Mouse (Mus musculus) ES-E14 (cell line): Measurements from ENCODE around the gene Samd7. TPM values are rescaled to one million over a fixed set of nuclear protein-coding genes. Genes with fewer than 3 reads are reported as not detected.

Experiments used
- DNase-seq: peaks from one replicate; pipeline ENCODE4 v3.0.0-alpha.2; 2013; ENCODE audit warnings: low read depth, low spot score
- H3K27ac ChIP-seq: 2 replicates; pipeline ENCODE4 v1.5.1; 2012; ENCODE audit warnings: low read depth, mild to moderate bottlenecking, low read length, moderate library complexity, mixed read lengths; ENCODE audit not compliant: poor library complexity, insufficient read depth, severe bottlenecking
- H3K36me3 ChIP-seq: 2 replicates; pipeline ENCODE4 v1.6.1; 2012; ENCODE audit warnings: mild to moderate bottlenecking, low read length, moderate library complexity, mixed read lengths; ENCODE audit not compliant: control insufficient read depth, poor library complexity, insufficient read depth, severe bottlenecking
- H3K4me1 ChIP-seq, 2 experiments: fragments of 150-350 bp in 1 of 2; sonication (generic) in 1 of 2; 2 replicates each; pipeline ENCODE4 v1.6.1; 2012; ENCODE audit warnings: low read length in 2 of 2, mild to moderate bottlenecking in 1 of 2, mixed read lengths in 1 of 2; ENCODE audit not compliant: control insufficient read depth in 2 of 2, insufficient read depth in 2 of 2, poor library complexity in 1 of 2
- H3K4me3 ChIP-seq, 2 experiments: fragments of 150-350 bp in 1 of 2; sonication (generic) in 1 of 2; 2 replicates each; pipeline ENCODE4 v1.5.1; 2012; ENCODE audit warnings: low read length in 2 of 2, low read depth in 1 of 2, mild to moderate bottlenecking in 1 of 2, mixed read lengths in 1 of 2; ENCODE audit not compliant: insufficient read depth in 1 of 2, poor library complexity in 1 of 2, severe bottlenecking in 1 of 2
- H3K9ac ChIP-seq: 2 replicates; pipeline ENCODE4 v1.6.1; 2012; ENCODE audit warnings: low read depth, mild to moderate bottlenecking, low read length, mixed read lengths; ENCODE audit not compliant: poor library complexity, insufficient read depth, severe bottlenecking
- H3K9me3 ChIP-seq: fragments of 150-350 bp; sonication (generic); 2 replicates; pipeline ENCODE4 v1.6.1; 2012; ENCODE audit warnings: low read depth, mild to moderate bottlenecking, low read length; ENCODE audit not compliant: control insufficient read depth, insufficient read depth
- CHD2 ChIP-seq: IDR thresholded peaks from 2 replicates; pipeline ENCODE4 v1.6.1; 2014; ENCODE audit warnings: mild to moderate bottlenecking, low read depth, low read length, inconsistent platforms
- HCFC1 ChIP-seq: IDR thresholded peaks from 2 replicates; pipeline ENCODE4 v1.6.1; 2012; ENCODE audit warnings: low read length, inconsistent platforms, borderline replicate concordance; ENCODE audit not compliant: insufficient read depth
- MAFK ChIP-seq: IDR thresholded peaks from 2 replicates; pipeline ENCODE4 v1.6.1; 2014; ENCODE audit warnings: mild to moderate bottlenecking, low read depth, low read length, inconsistent platforms; ENCODE audit not compliant: insufficient read depth
- ZC3H11A ChIP-seq: IDR thresholded peaks from 2 replicates; pipeline ENCODE4 v1.6.1; 2012; ENCODE audit warnings: low read depth, mild to moderate bottlenecking, inconsistent platforms, low read length, borderline replicate concordance
- ZNF384 ChIP-seq: IDR thresholded peaks from 2 replicates; pipeline ENCODE4 v1.6.1; 2012; ENCODE audit warnings: low read depth, low read length, inconsistent platforms
- in situ Hi-C, 2 experiments: fragments of 600-800 bp; cut with MboI; formaldehyde crosslinking; loops; one replicate each; pipeline ENCODE4 v1.15.1; 2025; ENCODE audit warnings: low sequenced_read_pairs in 2 of 2, inconsistent platforms in 1 of 2; ENCODE audit not compliant: unreplicated experiment in 2 of 2
- total RNA-seq: library from RNA; depleted of rRNA; stranded (reverse); fragments of 300-350 nt; gene quantifications from 2 replicates; pipeline ENCODE4 v1.2.3, GENCODE M21; 2012

Gene Samd7
- total RNA-seq, 1 experiment, result 0.49 TPM

DNA sequence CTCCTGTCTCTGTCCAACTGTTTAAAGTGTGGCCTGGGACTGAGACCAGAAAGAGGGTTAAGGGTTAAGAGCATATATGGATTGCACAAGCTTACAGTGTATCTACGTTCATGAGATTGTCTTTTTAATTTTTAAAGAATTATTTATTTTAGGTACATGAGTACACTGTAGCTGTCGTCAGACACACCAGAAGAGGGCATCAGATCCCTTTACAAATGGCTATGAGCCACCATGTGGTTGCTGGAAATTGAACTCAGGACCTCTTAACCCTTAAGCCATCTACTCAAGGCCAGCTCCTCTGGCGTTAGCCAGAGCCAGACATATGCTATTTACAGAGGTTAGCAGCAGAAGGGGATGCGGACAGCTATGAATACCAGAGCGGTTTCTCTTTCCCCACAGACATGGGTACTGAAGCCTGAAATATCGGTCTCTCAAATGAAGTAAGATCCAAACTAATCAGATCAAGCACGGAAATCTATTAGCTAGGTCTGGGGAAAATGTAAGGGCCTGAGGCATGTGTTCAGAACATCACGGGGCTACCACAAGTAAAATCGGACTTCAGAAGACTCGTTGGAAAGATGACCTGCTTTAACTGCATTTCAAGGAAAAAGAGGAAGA, 21.1 kb upstream of the Samd7 start:
- Histone ChIP-seq H3K36me3 (no peaks in the 10 kb centered on the region), H3K27ac (peak overlapping the region; percentile 57), H3K4me3 (no peak overlapping the region), H3K4me1 (peaks cover 12 to 13% of the 10 kb centered on the region in 2 experiments), H3K9ac (no peak overlapping the region), H3K9me3 (no peaks in the 10 kb centered on the region)
- no peak for TF ChIP-seq ZC3H11A
- TF ChIP-seq MAFK, result no peak
- TF ChIP-seq CHD2, result no peak
- no peak for TF ChIP-seq HCFC1
- no peak for TF ChIP-seq ZNF384
- in situ Hi-C loops, result loop anchor here in 1 of 2 experiments (10.0 kb wide), 1 partner anchor 130 kb away; the partner anchor contains the start of gene Actrt3
- DNase-seq, result no peak

DNA sequence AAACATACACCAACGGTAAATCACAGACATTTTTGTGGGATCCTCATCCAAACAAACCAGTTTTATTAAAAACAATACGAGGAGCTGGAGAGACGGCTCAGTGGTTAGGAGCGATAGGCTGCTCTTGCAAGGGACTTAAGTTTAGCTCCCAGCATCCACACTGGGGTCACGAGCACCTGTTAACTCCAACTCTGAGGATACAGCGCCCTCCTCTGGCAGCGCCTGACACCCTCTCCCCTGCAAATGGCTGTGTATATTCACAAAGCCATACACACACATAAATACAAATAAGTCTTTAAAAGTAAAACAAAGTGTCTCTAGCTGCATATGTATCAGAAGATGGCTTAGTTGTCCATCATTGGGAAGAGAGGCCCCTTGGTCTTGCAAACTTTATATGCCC, 20.6 kb upstream of the Samd7 start:
- H3K4me1 ChIP-seq, result peaks cover 12 to 13% of the 10 kb centered on the region in 2 experiments
- in situ Hi-C loops, result loop anchor here in 1 of 2 experiments (10.0 kb wide), 1 partner anchor 131 kb away; the partner anchor contains the start of gene Actrt3
- H3K4me3 ChIP-seq, result no peak overlapping the region

GRCm38 (mm10) chr3:30727209-30727608, 18.9 kb upstream of the Samd7 start:
- no peaks in the 10 kb centered on the region for H3K9me3 ChIP-seq
- in situ Hi-C loops, result loop anchor here in 1 of 2 experiments (10.0 kb wide), 1 partner anchor 132 kb away; the partner anchor contains the start of gene Actrt3
- DNase-seq, result no peak
- no peak overlapping the region for H3K27ac ChIP-seq
- H3K36me3 ChIP-seq, result no peaks in the 10 kb centered on the region
- H3K4me1 ChIP-seq, result peaks cover 10 to 13% of the 10 kb centered on the region in 2 experiments
- H3K4me3 ChIP-seq, result no peak overlapping the region
- TF ChIP-seq ZC3H11A (no peak), MAFK (no peak), HCFC1 (no peak), CHD2 (no peak), ZNF384 (no peak)
- H3K9ac ChIP-seq, result no peak overlapping the region

More for the DNA sequence above, 20.6 kb upstream of the Samd7 start:
- peak; percentile 89 for DNase-seq
- Histone ChIP-seq H3K9ac (no peak overlapping the region), H3K27ac (no peak overlapping the region), H3K36me3 (no peaks in the 10 kb centered on the region), H3K9me3 (no peaks in the 10 kb centered on the region)
- TF ChIP-seq ZC3H11A (peak; percentile 98), HCFC1 (no peak)

DNA sequence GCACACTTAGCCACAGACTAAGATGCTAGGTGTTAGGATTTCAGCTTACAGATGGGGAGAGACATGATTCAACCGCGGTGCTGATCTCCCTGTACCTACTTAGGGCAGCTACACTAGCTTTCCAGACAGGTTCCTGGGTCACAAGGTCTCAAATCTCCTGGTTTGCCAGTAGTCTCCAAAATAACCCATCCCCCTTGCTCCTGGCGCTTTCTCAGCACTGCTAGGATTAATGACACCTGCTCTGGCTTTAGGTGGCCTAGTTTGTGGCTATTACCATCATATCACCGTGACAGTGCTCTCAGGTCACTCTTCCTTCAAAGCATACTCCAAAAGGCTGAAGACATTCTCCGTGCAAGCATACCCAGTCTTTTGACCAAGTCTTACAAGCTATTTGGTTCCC, 17.0 kb upstream of the Samd7 start:
- no peak overlapping the region for H3K4me3 ChIP-seq
- no peaks in the 10 kb centered on the region for H3K9me3 ChIP-seq
- in situ Hi-C loops, result loop anchor here in 1 of 2 experiments (10.0 kb wide), 1 partner anchor 134 kb away; the partner anchor contains the start of gene Actrt3

More for the DNA sequence above, 17.0 kb upstream of the Samd7 start:
- no peak overlapping the region for H3K9ac ChIP-seq
- DNase-seq, result no peak
- peaks cover 0 to 6% of the 10 kb centered on the region in 2 experiments; a peak in 2 of 4 replicates for H3K4me1 ChIP-seq
- H3K36me3 ChIP-seq, result no peaks in the 10 kb centered on the region
- TF ChIP-seq MAFK (no peak), CHD2 (no peak), HCFC1 (no peak), ZC3H11A (no peak), ZNF384 (no peak)
- H3K27ac ChIP-seq, result no peak overlapping the region
